Mouse (Mus musculus) ZHBTc4 (cell line): ENCODE results near the gene Raver2.

Experiments used
- DNase-seq: peaks from one replicate; pipeline ENCODE4 v3.0.0-alpha.2; 2011; ENCODE audit warnings: low read depth, low spot score

The Raver2 gene

GRCm38 (mm10) chr4:101174916-101175625 lies 106.3 kb downstream of the Raver2 start:
- no peak for DNase-seq

- no peak for DNase-seq
Observed at GRCm38 (mm10) chr4:101176123-101176522, 107.3 kb downstream of the Raver2 start.

- DNase-seq = no peak
Observed at GRCm38 (mm10) chr4:101177796-101178195, 109.0 kb downstream of the Raver2 start.

GRCm38 (mm10) chr4:101179076-101179475 lies 110.3 kb downstream of the Raver2 start:
- DNase-seq = no peak

GRCm38 (mm10) chr4:101179836-101180235 lies 111.1 kb downstream of the Raver2 start:
- DNase-seq = no peak

- DNase-seq = no peak
Observed at GRCm38 (mm10) chr4:101180681-101181080, 111.9 kb downstream of the Raver2 start.

GRCm38 (mm10) chr4:101182603-101183011 lies 113.8 kb downstream of the Raver2 start:
- peak; percentile 16 for DNase-seq

GRCm38 (mm10) chr4:101185216-101185615 lies 116.4 kb downstream of the Raver2 start:
- no peak for DNase-seq

GRCm38 (mm10) chr4:101186591-101186990 lies 117.8 kb downstream of the Raver2 start:
- DNase-seq = no peak

GRCm38 (mm10) chr4:101187381-101187780 lies 118.6 kb downstream of the Raver2 start:
- DNase-seq = no peak

GRCm38 (mm10) chr4:101192241-101192976 lies 123.6 kb downstream of the Raver2 start:
- no peak for DNase-seq

- no peak for DNase-seq
Observed at GRCm38 (mm10) chr4:101194170-101194569, 125.4 kb downstream of the Raver2 start.

GRCm38 (mm10) chr4:101196407-101196806 lies 127.6 kb downstream of the Raver2 start:
- no peak for DNase-seq

GRCm38 (mm10) chr4:101197421-101198170 lies 128.8 kb downstream of the Raver2 start:
- DNase-seq = no peak

- no peak for DNase-seq
Observed at GRCm38 (mm10) chr4:101198333-101198732, 129.6 kb downstream of the Raver2 start.

GRCm38 (mm10) chr4:101199433-101200081 lies 130.8 kb downstream of the Raver2 start:
- no peak for DNase-seq
